Mouse (Mus musculus) cerebellum, adult 2 months (tissue): Measurements from ENCODE around the gene Sirpa. TPM values are rescaled to one million over a fixed set of nuclear protein-coding genes. Genes with fewer than 3 reads are reported as not detected.

Experiments used
- DNase-seq, 2 experiments: peaks; one replicate each; pipeline ENCODE4 v3.0.0; 2021
- H3K27ac ChIP-seq: fragments of 200-500 bp; 2 replicates; pipeline ENCODE4 v1.5.1; 2012; ENCODE audit warnings: low read length, control low read depth, inconsistent platforms; ENCODE audit not compliant: insufficient read depth
- H3K27me3 ChIP-seq: fragments of 200-500 bp; 2 replicates; pipeline ENCODE4 v1.6.1; 2012; ENCODE audit warnings: inconsistent platforms, mild to moderate bottlenecking, low read length, moderate library complexity; ENCODE audit not compliant: control insufficient read depth, insufficient read depth
- H3K4me1 ChIP-seq: fragments of 200-500 bp; 2 replicates; pipeline ENCODE4 v1.6.1; 2011; ENCODE audit warnings: low read length; ENCODE audit not compliant: control insufficient read depth, insufficient read depth
- H3K4me3 ChIP-seq: fragments of 200-500 bp; replicated peaks from 2 replicates; pipeline ENCODE3; 2011; ENCODE audit warnings: mild to moderate bottlenecking, low read depth, low read length, control low read depth; ENCODE audit not compliant: insufficient read depth
- CTCF ChIP-seq: fragments of 200-500 bp; IDR thresholded peaks from 2 replicates; pipeline ENCODE4 v1.5.1; 2011; ENCODE audit warnings: low read depth, mild to moderate bottlenecking, control low read depth, low read length, moderate library complexity, borderline replicate concordance; ENCODE audit not compliant: insufficient read depth
- POLR2A ChIP-seq: fragments of 200-500 bp; IDR thresholded peaks from 2 replicates; pipeline ENCODE4 v1.6.1; 2011; ENCODE audit warnings: low read length, control low read depth, borderline replicate concordance; ENCODE audit not compliant: insufficient read depth
- WGBS: fragments of 180-500 bp; shearing (Covaris S2); methylation state at CpG from one replicate; pipeline ENCODE4 v1.1.7; 2018; 5-methylcytosine and 5-hydroxymethylcytosine counted together
- polyA plus RNA-seq: library from polyadenylated mRNA; depleted of rRNA; stranded (reverse); fragments of >200 nt; gene quantifications from 2 replicates; pipeline ENCODE4 v1.2.3, GENCODE M21; 2012

The Sirpa gene
- polyA plus RNA-seq, 1 experiment, result 235 TPM

DNA sequence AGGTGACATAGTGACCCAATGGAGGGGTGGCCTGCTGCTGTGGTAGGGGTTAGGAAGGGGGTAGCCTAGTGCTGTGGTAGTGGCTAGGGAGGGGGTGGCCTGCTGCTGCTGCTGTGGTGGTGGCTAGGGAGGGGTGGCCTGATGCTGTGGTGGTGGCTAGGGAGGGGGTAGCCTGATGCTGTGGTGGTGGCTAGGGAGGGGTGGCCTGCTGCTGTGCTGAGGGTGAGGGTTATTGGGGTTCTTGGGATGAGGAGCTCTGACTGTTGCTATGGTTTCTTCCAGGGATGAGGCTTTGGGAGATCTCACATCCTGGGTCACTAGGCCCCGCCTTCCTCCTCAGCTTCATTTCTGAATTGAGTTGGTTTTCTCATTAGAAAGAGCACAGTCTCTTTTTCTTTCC, 10.9 kb downstream of the Sirpa start:
- 100% methylated on average over 1 of the region's 1 CpGs for WGBS
- no peak overlapping the region for H3K27ac ChIP-seq

GRCm38 (mm10) chr2:129604032-129604431, 11.4 kb downstream of the Sirpa start:
- Histone ChIP-seq H3K27me3 (no peaks in the 10 kb centered on the region), H3K4me1 (peaks cover 73% of the 10 kb centered on the region), H3K4me3 (no peak overlapping the region), H3K27ac (no peak overlapping the region)
- DNase-seq, result peak in 1 of 2 experiments; percentile 35
- WGBS, result 19% methylated on average over 6 of the region's 6 CpGs
- no peak for TF ChIP-seq POLR2A
- no peak for TF ChIP-seq CTCF

More for the DNA sequence above, 10.9 kb downstream of the Sirpa start:
- no peak for TF ChIP-seq POLR2A
- TF ChIP-seq CTCF, result no peak
- peaks cover 75% of the 10 kb centered on the region for H3K4me1 ChIP-seq
- no peak overlapping the region for H3K4me3 ChIP-seq
- no peaks in the 10 kb centered on the region for H3K27me3 ChIP-seq
- no peak for DNase-seq

- Histone ChIP-seq H3K4me1 (peaks cover 62% of the 10 kb centered on the region), H3K4me3 (no peak overlapping the region), H3K27ac (0 out of 2 replicates have a peak overlapping the region, but pooled peaks have one; percentile 22), H3K27me3 (no peaks in the 10 kb centered on the region)
- peak in 1 of 2 experiments; percentile 54 for DNase-seq
- WGBS, result 15% methylated on average over 3 of the region's 3 CpGs
- TF ChIP-seq CTCF (no peak), POLR2A (no peak)
Measured at GRCm38 (mm10) chr2:129605816-129606215, 13.2 kb downstream of the Sirpa start.

GRCm38 (mm10) chr2:129606269-129606668, 13.6 kb downstream of the Sirpa start:
- no peak overlapping the region for H3K4me3 ChIP-seq
- H3K27me3 ChIP-seq, result no peaks in the 10 kb centered on the region
- no peak overlapping the region for H3K27ac ChIP-seq
- 6% methylated on average over 8 of the region's 8 CpGs for WGBS
- TF ChIP-seq CTCF (no peak), POLR2A (no peak)
- H3K4me1 ChIP-seq, result peaks cover 58% of the 10 kb centered on the region
- peak in 1 of 2 experiments; percentile 58 for DNase-seq

DNA sequence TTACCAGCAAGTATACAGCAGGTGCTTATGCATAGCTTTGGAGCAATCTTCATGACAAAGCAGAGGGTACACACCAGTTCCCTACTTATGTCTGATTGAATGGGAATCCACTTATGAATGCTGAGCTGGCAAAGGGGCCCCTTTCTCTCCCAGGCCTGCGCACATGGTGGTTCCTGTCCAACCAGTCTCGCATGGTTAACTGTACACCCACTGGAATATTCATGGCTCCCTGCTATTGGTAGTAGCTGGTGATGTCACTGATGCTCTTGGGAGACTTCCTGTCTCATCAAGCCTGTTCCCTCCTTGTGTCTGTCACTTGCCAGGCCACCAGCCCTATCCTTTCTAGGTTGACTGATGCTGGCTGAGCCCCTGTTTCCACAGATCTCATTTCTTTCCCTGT, 14.3 kb downstream of the Sirpa start:
- Histone ChIP-seq H3K27ac (0 out of 2 replicates have a peak overlapping the region, but pooled peaks have one; percentile 19), H3K4me1 (peaks cover 52% of the 10 kb centered on the region), H3K27me3 (no peaks in the 10 kb centered on the region), H3K4me3 (no peak overlapping the region)
- TF ChIP-seq CTCF (no peak), POLR2A (no peak)
- no peak for DNase-seq
- 53% methylated on average over 2 of the region's 2 CpGs for WGBS

DNA sequence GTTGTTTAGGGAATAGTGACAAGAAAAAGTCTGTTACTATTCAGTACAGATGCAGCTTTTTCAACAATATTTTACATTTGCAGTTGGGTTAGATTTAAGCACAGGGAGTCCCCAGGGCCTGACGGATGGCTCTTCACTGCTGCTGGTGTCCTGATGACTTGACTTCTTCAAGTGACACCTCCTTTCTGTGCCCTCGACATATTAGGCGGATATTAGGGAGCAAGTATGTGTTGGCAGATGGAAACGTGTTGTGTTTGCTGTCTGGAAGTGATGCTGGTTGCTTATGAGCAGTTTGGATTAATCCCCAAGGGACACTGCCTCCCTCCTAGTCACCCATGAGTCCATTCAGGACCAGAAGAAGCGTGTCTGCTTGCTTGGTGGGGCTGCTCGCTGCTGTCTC, 21.3 kb downstream of the Sirpa start:
- H3K27ac ChIP-seq, result no peak overlapping the region
- no peak overlapping the region for H3K4me3 ChIP-seq
- H3K27me3 ChIP-seq, result no peaks in the 10 kb centered on the region
- peaks cover 34% of the 10 kb centered on the region for H3K4me1 ChIP-seq
- TF ChIP-seq CTCF (no peak), POLR2A (no peak)
- WGBS, result 79% methylated on average over 6 of the region's 6 CpGs
- no peak for DNase-seq

GRCm38 (mm10) chr2:129614482-129615185, 22.0 kb downstream of the Sirpa start:
- no peak for TF ChIP-seq CTCF
- no peak for TF ChIP-seq POLR2A
- no peak overlapping the region for H3K27ac ChIP-seq
- H3K27me3 ChIP-seq, result no peaks in the 10 kb centered on the region
- WGBS, result 90% methylated on average over 10 of the region's 10 CpGs
- peaks cover 36% of the 10 kb centered on the region for H3K4me1 ChIP-seq
- no peak for DNase-seq
- H3K4me3 ChIP-seq, result no peak overlapping the region

DNA sequence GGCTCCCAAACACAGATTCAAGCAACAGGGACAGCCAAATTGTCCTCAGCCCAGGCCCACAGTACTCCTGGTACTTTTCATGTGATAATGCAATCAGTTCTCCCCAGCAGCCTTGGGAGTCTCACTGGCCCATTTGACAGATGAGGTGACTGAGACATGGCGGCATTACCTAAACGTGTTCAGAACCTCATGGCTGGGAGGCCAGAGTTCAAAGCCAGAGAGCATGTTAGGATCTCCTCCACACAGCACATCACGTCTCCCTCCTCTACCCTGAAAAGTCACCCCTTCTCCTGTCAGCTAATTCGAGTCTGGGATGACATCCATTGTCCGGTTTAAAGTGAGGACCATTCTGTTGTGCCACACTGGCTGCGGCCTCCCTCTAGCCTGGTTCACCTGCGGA, 27.5 kb downstream of the Sirpa start:
- DNase-seq, result no peak
- Histone ChIP-seq H3K4me3 (no peak overlapping the region), H3K4me1 (peaks cover 74% of the 10 kb centered on the region), H3K27ac (no peak overlapping the region), H3K27me3 (no peaks in the 10 kb centered on the region)
- 90% methylated on average over 7 of the region's 7 CpGs for WGBS
- no peak for TF ChIP-seq CTCF
- TF ChIP-seq POLR2A, result no peak
